Mouse (Mus musculus): ENCODE measurements around the gene Tnfrsf13b. TPM values are rescaled to one million over a fixed set of nuclear protein-coding genes. Genes with fewer than 3 reads are reported as not detected.
"Not testable (repeated sequence)": the region's sequence is repeated elsewhere in the genome, so short reads cannot be mapped to it uniquely, and the experiment has no call there.

Gene Tnfrsf13b
- total RNA-seq, 2 experiments from 2014 or later, result 39.9 to 55.3 TPM

DNA sequence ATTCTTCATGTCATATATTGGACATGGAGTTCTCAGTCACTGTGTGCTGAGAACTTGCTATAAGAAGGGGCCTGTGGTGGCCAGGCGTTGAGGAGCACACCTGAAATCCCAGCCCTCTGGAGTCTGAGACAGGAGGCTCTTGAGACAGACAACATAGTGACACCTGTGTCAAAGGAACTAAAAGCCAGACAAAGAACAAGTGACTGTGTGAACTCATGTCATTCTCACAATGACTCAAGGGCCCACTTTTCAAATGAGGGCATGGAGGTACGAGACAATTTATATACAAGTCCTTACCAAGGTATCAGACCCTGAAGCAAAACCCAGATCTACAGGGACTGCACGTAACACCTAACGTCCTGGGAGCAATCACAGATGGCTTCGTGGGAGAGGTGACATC lies 585 bp upstream of the Tnfrsf13b start:
- no peak for ATAC-seq (replicated peaks; ENCODE audit: poor library complexity)

- no peak for ATAC-seq (replicated peaks; ENCODE audit: poor library complexity)
These were observed 983 bp downstream of the Tnfrsf13b start for GRCm38 (mm10) chr11:61127421-61128055.

DNA sequence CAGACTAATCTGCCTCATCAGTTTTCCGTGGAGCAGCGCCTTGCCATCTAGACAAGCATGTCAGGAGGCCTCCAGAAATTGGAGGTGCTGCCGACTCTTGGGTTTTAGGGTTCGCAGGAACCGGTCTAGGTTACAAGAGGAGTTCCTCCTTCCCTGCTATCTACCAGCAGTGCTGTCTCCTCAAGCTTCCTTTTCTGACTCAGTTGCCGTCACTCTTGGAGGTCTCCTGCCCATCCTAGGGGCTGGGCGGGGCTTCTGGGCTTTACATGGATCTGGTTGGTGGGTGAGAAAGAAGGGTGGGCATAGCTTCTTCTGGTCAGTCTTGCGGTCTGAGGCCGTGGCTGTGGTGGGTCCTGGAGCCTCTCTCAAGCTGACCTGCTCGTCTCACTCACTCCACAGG lies 2.8 kb downstream of the Tnfrsf13b start:
- no peak for ATAC-seq (replicated peaks; ENCODE audit: poor library complexity)

- not testable (repeated sequence) for ATAC-seq (replicated peaks; ENCODE audit: poor library complexity)
These were observed 4.1 kb downstream of the Tnfrsf13b start for GRCm38 (mm10) chr11:61130646-61131045.

DNA sequence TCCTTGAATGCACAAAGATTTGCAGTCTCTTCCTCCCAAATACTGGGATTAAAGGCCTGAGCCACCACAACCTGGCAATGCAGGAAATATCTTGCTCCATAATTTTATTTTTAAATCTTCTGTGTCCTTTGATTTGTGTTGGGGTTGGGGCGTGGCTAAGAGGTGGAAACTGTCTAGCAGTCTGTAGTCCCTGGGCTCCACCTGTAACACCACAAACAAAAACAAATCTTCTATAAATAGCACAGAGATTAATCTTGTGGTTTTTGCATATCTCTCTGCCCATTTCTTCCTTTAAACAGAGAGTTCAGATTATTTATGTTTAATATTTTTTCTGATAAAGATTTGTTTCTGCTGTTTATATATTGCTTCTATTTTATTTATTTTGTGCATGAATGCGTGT lies 6.4 kb downstream of the Tnfrsf13b start:
- ATAC-seq (replicated peaks; ENCODE audit: poor library complexity), result no peak

GRCm38 (mm10) chr11:61141693-61142092 lies 15.1 kb downstream of the Tnfrsf13b start:
- ATAC-seq (replicated peaks; ENCODE audit: poor library complexity), result no peak

DNA sequence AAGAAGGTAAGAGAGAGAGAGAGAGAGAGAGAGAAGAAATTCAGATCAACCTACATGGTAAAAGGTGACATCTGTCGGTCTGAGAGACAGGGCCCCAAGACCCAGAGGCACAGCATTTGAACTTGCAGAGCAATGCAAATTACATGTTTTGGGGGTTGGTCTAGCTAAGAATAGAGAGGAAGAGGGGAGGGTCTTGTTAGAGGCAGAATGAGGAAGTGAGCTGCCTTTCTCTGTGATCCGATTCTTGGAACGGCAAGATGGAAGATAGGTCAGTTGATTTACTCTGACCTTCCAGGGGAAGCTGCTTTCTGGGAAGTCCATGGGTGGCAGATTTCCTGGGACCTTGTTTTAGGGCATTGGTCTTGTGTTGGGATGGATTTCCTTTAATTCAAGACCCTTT lies 15.7 kb downstream of the Tnfrsf13b start:
- ATAC-seq (replicated peaks; ENCODE audit: poor library complexity), result peak; percentile 68

GRCm38 (mm10) chr11:61142941-61143530 lies 16.5 kb downstream of the Tnfrsf13b start:
- peak; percentile 16 for ATAC-seq (replicated peaks; ENCODE audit: poor library complexity)

DNA sequence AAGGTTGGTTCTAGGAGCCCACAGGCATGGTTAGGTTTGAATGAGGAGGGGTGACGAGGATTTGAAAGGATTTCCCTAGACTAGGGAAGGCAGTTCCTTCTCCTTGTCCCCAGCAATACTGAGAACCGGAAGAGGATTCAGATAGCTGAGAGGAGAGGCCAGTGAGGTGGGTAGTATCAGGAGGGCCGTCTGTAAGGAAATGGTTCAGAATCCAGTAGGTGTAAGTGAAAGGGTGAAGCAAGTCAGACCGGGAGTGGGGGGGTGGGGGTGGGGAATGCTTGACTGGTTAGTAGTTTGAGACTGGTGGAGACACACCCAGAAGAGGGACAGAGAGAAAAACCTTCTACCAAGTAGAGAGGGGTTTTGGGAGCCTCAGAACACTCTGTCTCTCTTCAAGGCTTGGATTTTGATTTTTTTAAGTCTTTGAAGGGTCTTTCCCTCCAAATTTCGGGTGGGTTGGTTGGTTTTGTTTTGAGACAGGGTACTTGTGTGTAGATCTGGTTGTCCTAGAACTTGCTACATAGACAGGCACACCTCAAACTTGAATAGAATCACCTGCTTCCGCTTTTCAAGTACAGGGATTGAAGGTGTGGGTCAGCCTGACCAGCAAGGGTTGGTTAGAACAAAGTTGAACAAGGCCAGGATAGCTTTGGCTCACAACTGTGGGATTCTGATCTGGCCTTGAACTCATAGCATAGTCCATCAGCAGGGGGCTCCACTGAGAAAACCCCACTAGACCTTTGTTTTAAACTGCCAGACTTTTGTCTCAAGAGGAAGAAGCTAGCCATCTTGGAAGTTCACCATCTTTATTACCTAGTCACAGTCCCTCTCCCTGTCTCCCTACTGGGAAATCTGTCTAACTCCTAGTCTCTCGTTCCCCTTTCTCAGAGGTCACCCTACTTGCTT lies 17.3 kb downstream of the Tnfrsf13b start:
- peak; percentile 32; the same call in 1 of the 2 replicates for ATAC-seq (replicated peaks; ENCODE audit: poor library complexity)

- ATAC-seq (replicated peaks; ENCODE audit: poor library complexity), result no peak
These were observed 19.0 kb downstream of the Tnfrsf13b start for GRCm38 (mm10) chr11:61145551-61145950.

DNA sequence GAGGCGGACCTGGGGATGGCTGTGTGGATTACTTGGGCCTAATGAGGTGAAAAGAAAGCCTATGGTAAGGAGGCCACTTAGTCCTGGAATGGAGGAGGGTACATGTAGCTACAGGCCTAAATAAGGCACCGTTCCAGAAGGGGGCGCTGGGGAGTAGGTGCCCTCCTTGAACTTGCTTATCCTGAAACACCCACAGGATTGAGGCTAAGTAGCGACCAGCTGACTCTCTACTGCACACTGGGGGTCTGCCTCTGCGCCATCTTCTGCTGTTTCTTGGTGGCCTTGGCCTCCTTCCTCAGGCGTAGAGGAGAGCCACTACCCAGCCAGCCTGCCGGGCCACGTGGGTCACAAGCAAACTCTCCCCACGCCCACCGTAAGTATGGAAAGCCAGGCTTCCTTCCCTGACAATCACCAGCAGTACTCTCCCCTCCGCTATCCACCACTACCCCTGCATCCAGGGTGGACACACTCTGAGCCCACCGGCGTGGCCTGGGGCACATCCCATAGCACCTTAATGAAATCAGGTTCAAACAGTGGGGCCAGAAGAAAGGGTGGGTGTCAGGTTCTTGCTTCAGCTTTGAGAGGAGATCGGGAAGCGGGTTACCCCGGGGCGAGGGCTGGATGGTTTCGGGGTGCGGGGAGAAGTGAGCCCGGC lies 20.2 kb downstream of the Tnfrsf13b start:
- ATAC-seq (replicated peaks; ENCODE audit: poor library complexity), result peak; percentile 42

GRCm38 (mm10) chr11:61147300-61147683 lies 20.7 kb downstream of the Tnfrsf13b start:
- no peak for ATAC-seq (replicated peaks; ENCODE audit: poor library complexity)

- ATAC-seq (replicated peaks; ENCODE audit: poor library complexity), result peak; percentile 61
These were observed 23.9 kb downstream of the Tnfrsf13b start for GRCm38 (mm10) chr11:61150233-61151001.

- peak; percentile 59 for ATAC-seq (replicated peaks; ENCODE audit: poor library complexity)
These were observed 29.2 kb downstream of the Tnfrsf13b start for GRCm38 (mm10) chr11:61155727-61156126.

DNA sequence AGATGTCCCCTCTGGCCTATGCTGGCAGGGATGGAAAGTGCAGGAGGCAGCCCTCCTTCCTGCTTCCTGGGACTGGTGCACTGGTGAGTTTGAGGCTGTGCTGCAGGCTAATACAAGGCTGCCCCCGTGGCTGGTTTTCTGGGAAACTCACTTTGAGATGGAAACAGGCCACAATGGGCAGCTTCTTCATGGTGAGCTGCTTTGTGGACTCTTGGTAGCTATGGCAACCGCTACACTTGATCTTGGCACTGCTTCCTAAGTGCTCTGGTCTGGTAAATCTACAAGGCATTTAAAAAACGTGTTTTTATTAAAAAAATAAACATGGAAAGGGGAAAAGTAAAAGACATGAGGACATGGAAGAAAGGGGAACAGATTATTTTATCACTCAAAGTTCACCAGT lies 31.6 kb downstream of the Tnfrsf13b start:
- no peak for ATAC-seq (replicated peaks; ENCODE audit: poor library complexity)

- ATAC-seq (replicated peaks; ENCODE audit: poor library complexity), result peak; percentile 82
These were observed 33.5 kb downstream of the Tnfrsf13b start for GRCm38 (mm10) chr11:61159796-61160732.

GRCm38 (mm10) chr11:61161121-61161520 lies 34.6 kb downstream of the Tnfrsf13b start:
- no peak for ATAC-seq (replicated peaks; ENCODE audit: poor library complexity)

DNA sequence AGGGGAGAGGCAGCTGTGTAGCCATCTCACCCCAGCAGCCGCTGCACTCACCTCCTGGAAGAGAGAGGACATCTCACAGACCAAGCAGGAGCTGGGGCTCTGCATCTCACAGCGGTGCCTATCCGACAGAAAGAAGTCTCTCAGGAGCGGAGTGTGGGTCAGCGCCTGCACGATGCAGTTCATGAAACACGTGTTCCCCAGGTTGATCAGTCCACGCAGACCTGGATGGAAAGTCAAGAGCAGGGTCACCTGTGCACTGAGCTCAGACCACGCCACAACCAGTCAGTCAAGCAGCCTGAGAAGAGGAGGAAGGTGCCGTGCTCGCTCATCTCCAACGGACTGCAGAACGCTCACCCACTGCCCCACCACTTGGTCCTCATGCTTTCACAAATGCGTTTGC lies 36.2 kb downstream of the Tnfrsf13b start:
- no peak for ATAC-seq (replicated peaks; ENCODE audit: poor library complexity)

GRCm38 (mm10) chr11:61163341-61163740 lies 36.8 kb downstream of the Tnfrsf13b start:
- ATAC-seq (replicated peaks; ENCODE audit: poor library complexity), result no peak

All from megakaryocyte progenitor cell, adult 5-6 weeks (primary cell).